Mouse (Mus musculus) embryo, embryonic 11 days (tissue): ENCODE measurements around the gene Gm49450.

Source experiments
- DNase-seq: peaks from one replicate; pipeline ENCODE4 v3.0.0-alpha.2; 2015

The Gm49450 gene

DNA sequence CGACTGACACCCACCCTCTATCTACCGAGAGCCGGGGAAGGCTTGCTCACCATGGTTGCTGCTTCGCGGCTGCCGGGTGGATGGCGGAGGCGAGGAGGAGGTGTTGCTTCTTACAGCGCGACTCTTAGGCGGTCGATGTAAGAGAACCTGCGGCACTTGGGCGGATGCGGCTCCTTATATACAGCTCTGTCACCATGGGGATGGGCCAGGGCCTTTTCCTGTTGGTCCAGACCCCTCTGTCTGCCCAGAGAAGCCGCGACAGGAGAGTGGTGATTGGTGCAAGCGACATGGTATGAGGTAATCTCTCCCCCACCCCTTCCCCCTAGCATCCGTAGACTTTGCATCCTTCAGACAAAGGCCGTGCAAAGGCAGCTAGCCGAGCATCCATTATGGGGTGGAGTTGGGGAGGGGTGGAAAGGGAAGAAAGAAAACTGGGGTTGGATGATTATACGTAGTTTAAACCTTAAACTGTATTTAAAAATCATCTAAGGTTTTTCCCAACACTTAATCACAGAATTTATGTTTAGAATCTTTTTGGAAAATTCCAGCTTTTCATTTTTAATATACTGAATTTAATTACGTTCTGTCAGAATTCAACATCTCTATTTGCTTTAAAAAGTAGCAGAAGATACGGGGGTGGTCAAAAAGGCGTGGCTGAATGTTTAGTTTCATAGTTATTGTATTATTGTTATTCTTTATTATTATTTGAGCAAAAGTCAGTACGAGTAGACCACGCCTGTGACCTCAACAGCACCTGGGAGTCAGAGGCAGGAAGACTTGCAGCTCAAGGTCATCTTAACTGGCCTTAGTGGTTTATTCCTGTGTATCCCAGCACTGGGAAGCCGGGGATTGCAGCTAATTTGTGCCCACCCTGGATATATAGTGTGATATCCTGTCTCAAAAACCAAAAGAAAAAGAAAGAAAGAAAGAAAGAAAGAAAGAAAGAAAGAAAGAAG is at the start of gene Gm49450, which contains the start of gene Tuba1a:
Gene Gm49450, minus strand, starts transcription at position 151 of the 956 bp plus-strand sequence.
Gene Tuba1a, minus strand, starts transcription at position 303 of the 956 bp plus-strand sequence.
- peak; percentile 97 for DNase-seq

- DNase-seq, result peak; percentile 70
Measured at GRCm38 (mm10) chr15:99001451-99001931, 48.1 kb upstream of the Gm49450 start.

GRCm38 (mm10) chr15:99000535-99001283 is 47.4 kb upstream of the Gm49450 start:
- peak; percentile 84 for DNase-seq

DNA sequence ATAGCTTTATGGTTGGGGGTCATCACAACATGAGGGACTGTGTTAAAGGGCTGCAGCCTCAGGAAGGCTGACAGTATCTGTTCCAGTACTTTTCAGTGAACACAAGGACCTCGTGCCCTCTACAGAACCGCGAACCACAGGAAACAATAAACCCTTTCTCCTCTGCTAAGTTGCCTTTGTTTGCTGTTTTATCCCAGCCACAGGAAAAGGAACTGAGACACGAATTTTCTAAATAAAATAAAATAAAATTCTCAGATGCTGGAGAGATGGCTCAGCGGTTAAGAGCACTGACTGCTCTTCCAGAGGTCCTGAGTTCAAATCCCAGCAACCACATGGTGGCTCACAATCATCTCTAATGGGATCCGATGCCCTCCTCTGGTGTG is 45.4 kb upstream of the Gm49450 start:
- no peak for DNase-seq

DNA sequence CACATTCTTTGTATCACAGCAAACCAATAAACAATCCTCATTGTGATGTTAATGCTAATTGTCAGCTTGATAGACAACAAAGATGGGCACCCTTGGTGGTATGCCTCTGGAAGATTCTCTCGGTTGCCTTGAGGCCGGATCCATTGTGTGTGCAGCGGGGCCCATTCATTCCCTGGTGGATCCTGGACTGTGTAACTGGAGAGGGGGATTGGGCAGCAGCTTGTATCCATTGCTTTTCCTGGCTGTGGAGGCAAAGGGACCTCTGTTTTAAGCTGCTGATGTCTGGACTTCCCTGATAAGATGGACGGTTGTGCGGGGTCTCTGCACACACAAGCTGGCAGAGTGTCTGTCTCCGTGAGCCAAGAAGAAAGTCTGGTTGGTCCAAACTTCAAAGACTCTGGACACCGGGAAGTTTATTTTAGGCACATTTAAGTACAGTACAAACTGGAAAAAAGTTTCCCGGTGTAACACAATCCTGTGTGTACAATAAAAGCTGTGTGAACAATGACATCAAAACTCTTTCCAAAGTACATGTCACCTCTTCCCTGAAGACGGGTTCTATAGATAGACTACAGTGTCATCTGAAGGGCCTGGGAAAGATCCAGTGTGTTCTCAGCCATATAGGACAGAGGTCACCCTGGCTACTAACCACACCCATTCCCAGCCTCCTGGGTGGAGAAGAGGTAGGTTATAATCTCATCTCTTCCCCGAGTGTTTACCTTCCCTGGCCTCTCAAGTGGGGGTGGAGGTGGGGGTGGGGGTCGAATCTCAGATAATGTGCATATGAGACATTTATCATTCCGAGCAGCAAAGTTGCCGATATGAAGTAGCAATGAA is 44.8 kb upstream of the Gm49450 start:
- no peak for DNase-seq

- no peak for DNase-seq
Measured at GRCm38 (mm10) chr15:98996840-98997239, 43.5 kb upstream of the Gm49450 start.

DNA sequence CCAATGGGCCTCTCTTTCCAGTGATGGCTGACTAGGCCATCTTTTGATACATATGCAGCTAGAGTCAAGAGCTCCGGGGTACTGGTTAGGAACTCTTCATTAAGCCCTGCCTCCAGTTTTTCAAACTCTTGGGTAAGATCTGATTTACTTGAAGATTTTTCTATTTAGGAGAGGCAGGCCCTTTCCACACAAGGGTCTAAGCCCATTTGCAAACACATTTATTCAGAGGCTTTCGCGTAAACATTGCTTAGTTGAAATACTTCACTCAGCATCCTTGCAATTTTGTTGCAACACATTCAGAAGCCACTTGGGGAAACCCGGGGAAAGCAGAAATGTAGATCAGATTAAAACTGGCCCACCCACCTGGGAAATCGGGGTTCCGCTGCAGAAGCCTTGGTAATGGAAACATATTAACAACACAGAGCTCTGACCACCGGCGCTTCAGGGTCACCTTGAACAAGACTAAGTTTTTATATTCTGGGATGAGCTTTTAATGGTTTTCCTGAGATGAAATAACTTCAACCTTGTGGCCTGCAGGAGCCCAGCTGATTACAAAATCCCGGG is 41.7 kb upstream of the Gm49450 start:
- DNase-seq, result no peak

GRCm38 (mm10) chr15:98993865-98994264 is 40.5 kb upstream of the Gm49450 start:
- peak; percentile 93 for DNase-seq

DNA sequence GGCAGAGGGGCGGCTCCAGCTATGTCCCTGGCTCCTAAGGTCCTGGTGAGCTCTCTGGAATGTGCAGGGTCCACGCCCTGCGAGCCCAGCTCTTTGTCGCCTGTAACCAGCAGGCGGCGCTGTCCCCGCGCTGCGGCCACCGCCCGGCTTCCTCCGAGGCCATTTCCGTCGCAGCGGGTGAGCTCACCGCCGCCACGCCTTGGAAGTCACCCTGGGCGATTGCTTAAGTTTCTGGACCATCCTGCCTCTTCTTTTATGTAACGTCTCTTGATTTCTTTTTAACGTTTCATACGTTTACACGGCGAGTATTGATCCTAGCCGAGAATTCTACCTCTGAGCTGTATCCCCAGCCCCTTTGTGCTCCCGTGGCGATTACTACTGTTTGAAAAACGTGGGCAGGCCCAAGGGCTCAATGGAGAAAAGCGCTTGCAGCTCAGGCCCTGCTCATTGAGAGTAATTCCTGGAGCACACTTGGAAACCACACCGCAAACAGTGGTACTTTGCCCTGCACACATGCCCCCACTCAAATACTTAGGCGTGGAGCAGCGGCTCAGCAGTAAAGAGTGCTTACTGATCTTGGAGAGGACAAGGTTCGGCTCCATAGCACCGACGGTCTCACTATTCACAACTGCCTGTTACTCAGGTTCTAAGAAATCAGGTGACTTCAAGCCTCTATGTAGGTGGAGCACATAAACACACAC is 39.9 kb upstream of the Gm49450 start:
- peak; percentile 96 for DNase-seq

DNA sequence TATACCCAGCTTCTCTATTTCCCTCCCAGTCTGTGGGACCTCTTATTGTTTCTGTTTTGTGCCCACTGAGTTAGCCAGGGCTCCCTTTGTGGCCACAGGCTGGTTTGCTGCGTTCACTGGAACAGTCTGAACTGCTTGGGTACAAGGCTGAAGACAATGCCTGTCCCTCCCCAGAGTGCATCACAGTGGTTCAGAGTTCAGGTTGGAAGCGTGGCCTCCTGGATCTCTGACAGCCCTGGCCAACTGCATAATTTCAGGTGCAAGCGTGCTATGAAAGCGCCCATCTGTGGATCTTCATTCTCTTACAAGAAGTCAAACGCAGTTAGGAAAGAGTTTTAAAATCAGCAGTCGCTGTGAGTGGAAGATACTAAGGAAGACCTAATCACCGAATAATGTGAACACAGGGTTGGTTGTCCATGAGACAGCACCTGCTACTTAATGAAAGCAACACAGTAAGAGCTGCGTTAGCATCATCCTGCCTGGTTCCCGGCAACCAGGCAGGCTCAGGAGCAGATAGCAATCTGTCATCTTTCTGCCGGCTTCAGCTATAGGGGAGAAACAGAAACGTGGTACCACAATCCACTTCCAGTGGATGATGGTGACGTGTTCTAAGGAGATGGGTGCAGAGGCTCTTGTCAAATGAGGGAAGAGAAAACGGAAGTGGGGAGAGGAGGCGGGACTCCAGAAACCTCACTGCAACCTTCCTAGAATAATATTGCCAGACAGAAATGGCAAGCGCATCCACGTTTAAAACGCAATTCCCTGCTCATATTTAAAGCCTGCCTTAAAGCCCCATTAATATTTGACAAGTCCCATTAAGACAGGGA is 38.9 kb upstream of the Gm49450 start:
- peak; percentile 63 for DNase-seq

GRCm38 (mm10) chr15:98991540-98992050 is 38.2 kb upstream of the Gm49450 start:
- no peak for DNase-seq

GRCm38 (mm10) chr15:98990669-98991539 is 37.6 kb upstream of the Gm49450 start:
- DNase-seq, result peak; percentile 75

- DNase-seq, result peak; percentile 41
Measured at GRCm38 (mm10) chr15:98989701-98990430, 36.5 kb upstream of the Gm49450 start.

DNA sequence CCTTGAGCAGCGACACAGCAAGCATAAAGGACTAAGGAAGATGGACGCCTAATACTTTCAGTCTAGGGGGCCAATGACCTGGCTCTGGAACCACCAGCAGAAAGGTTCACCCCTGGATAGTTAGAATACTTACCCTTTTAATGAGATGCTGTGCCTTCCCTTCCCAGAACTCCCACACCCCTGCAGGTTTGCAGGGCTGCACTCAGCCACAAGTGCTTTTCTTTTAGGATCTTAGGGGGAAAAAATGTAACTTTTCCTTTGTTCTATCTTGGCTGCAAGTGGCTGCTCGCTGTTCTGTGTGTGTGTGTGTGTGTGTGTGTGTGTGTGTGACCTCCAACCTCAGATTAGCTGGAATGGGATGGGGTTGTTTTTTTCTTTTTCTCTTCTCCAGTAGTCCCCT is 35.4 kb upstream of the Gm49450 start:
- DNase-seq, result no peak

DNA sequence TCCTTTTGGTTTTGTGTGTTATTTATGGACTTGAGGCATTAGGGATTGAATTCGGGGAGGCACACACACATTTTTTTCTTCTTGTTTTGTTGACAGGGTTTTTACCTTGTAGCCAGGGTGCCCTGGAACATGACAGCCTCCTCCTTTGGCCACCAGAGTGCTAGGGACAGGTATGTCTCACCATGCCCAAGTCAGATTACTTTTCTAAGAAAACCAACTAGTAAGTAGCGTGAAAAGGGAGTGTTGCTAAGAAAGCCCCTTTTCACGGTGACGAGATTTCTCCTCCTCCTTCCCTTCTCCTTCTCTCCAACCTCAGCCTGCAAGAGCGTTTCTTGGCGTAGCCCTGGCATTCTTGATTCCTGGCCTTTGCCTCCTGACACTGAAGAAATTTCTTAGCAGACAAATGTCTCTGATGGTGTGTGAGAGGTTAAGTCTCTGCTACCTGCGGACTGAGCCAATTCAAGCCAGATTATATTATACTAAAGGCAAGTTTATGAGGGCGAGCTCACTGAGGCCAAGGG is 34.4 kb upstream of the Gm49450 start:
- DNase-seq, result no peak

- peak; percentile 67 for DNase-seq
Measured at GRCm38 (mm10) chr15:98987077-98987630, 33.8 kb upstream of the Gm49450 start.

DNA sequence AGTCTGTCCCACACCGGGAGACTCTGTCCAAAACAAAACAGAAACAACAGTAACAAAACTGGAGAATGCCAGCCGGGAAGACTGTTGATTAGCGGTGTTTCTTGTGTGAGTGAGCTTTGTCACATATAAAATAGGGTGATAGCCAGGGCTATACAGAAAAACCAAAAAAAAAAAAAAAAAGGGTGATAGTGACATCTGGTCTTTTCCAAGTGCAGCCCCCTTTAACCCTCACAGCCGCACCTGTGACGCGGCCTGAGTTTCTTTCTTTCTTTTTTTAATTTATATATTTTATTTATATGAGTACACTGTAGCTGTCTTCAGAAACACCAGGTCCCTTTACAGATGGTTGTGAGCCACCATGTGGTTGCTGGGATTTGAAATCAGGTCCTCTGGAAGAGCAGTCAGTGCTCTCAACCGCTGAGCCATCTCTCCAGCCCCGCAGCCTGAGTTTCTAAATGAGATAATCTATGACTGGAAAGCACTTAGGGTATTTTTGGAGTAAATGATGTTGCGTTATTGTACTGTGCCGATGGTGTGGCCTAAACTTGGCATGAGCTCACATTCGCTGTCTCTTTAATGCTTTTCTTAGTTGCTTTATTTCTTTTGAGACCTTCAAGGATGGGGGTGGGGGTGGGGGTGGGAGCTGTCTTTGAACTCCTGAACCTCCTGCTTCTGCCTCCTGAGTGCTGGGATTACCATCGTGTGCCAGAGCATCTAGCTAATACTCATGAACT is 32.8 kb upstream of the Gm49450 start:
- no peak for DNase-seq
